Mouse (Mus musculus) heart, embryonic 10.5 days (tissue): ENCODE measurements around the gene Ckmt2. TPM values are rescaled to one million over a fixed set of nuclear protein-coding genes. Genes with fewer than 3 reads are reported as not detected.

ENCODE experiments used
- DNase-seq: peaks from one replicate; pipeline ENCODE4 v3.0.0-alpha.2; 2017; ENCODE audit warnings: low spot score
- H3K27ac ChIP-seq: fragments of 300-500 bp; sonication (generic); 2 replicates; pipeline ENCODE4 v1.5.1; 2016; ENCODE audit warnings: mild to moderate bottlenecking
- H3K27me3 ChIP-seq: fragments of 300-500 bp; sonication (generic); 2 replicates; pipeline ENCODE4 v1.6.1; 2016; ENCODE audit warnings: mild to moderate bottlenecking; ENCODE audit not compliant: poor library complexity, insufficient read depth, severe bottlenecking
- H3K36me3 ChIP-seq: fragments of 300-500 bp; sonication (generic); 2 replicates; pipeline ENCODE4 v1.6.1; 2016; ENCODE audit warnings: mild to moderate bottlenecking, moderate library complexity
- H3K4me1 ChIP-seq: fragments of 300-500 bp; sonication (generic); 2 replicates; pipeline ENCODE4 v1.6.1; 2016; ENCODE audit warnings: mild to moderate bottlenecking
- H3K4me3 ChIP-seq: fragments of 300-500 bp; sonication (generic); 2 replicates; pipeline ENCODE4 v1.5.1; 2016; ENCODE audit warnings: mild to moderate bottlenecking, moderate library complexity
- H3K9me3 ChIP-seq: fragments of 300-500 bp; sonication (generic); 2 replicates; pipeline ENCODE4 v1.6.1; 2016; ENCODE audit warnings: mild to moderate bottlenecking, moderate library complexity
- WGBS: fragments of 180-500 bp; shearing (Covaris S2); methylation state at CpG from one replicate; pipeline ENCODE4 v1.1.7; 2016; 5-methylcytosine and 5-hydroxymethylcytosine counted together
- polyA plus RNA-seq: library from polyadenylated mRNA; unstranded; fragments of >200 nt; fragmentation: Nextera tagmentation; extraction: Ambion mirVana; gene quantifications from 2 replicates; pipeline ENCODE4 v1.2.1, GENCODE M21; 2016

The Ckmt2 gene
- polyA plus RNA-seq: 3.3 and 7.8 TPM in 2 replicates

- H3K27ac ChIP-seq: peak within 1 kb of the TSS; percentile 83
- H3K9me3 ChIP-seq: no peaks in the 10 kb centered on the region
- H3K4me1 ChIP-seq: peaks cover 44% of the 10 kb centered on the region
- H3K27me3 ChIP-seq: no peaks in the 10 kb centered on the region
- no peaks in the 10 kb centered on the region for H3K36me3 ChIP-seq
- no peak within 1 kb of the TSS for H3K4me3 ChIP-seq
- no peak for DNase-seq
- 65% methylated on average over 5 of the region's 5 CpGs for WGBS
Observed at GRCm38 (mm10) chr13:91876741-91877349, at the start of gene Ckmt2. Gene Ckmt2 (minus strand): TSS chr13:91876885.

- Histone ChIP-seq H3K4me1 (no peaks in the 10 kb centered on the region), H3K4me3 (no peak overlapping the region), H3K36me3 (no peaks in the 10 kb centered on the region), H3K27me3 (no peaks in the 10 kb centered on the region), H3K27ac (no peak overlapping the region), H3K9me3 (no peaks in the 10 kb centered on the region)
- 62% methylated on average over 3 of the region's 3 CpGs for WGBS
- DNase-seq: no peak
Observed at GRCm38 (mm10) chr13:91921010-91921409, 44.3 kb upstream of the Ckmt2 start.

GRCm38 (mm10) chr13:91918764-91919163 is 42.1 kb upstream of the Ckmt2 start:
- 86% methylated on average over 5 of the region's 5 CpGs for WGBS

GRCm38 (mm10) chr13:91917835-91918234 is 41.1 kb upstream of the Ckmt2 start:
- DNase-seq: no peak
- 87% methylated on average over 2 of the region's 2 CpGs for WGBS

More at GRCm38 (mm10) chr13:91918764-91919163, 42.1 kb upstream of the Ckmt2 start:
- peaks cover 5% of the 10 kb centered on the region; the same call in 1 of the 2 replicates for H3K4me1 ChIP-seq
- no peaks in the 10 kb centered on the region for H3K36me3 ChIP-seq
- no peaks in the 10 kb centered on the region for H3K27me3 ChIP-seq
- H3K9me3 ChIP-seq: no peaks in the 10 kb centered on the region
- H3K4me3 ChIP-seq: no peak overlapping the region
- no peak overlapping the region for H3K27ac ChIP-seq
- DNase-seq: no peak

GRCm38 (mm10) chr13:91916308-91916707 is 39.6 kb upstream of the Ckmt2 start:
- peaks cover 10% of the 10 kb centered on the region for H3K4me1 ChIP-seq
- H3K36me3 ChIP-seq: no peaks in the 10 kb centered on the region
- 85% methylated on average over 5 of the region's 5 CpGs for WGBS
- H3K27ac ChIP-seq: no peak overlapping the region
- no peaks in the 10 kb centered on the region for H3K9me3 ChIP-seq
- H3K4me3 ChIP-seq: no peak overlapping the region
- no peaks in the 10 kb centered on the region for H3K27me3 ChIP-seq
- DNase-seq: no peak

More at GRCm38 (mm10) chr13:91917835-91918234, 41.1 kb upstream of the Ckmt2 start:
- peaks cover 5% of the 10 kb centered on the region; the same call in 1 of the 2 replicates for H3K4me1 ChIP-seq
- no peaks in the 10 kb centered on the region for H3K9me3 ChIP-seq
- H3K36me3 ChIP-seq: no peaks in the 10 kb centered on the region
- no peak overlapping the region for H3K4me3 ChIP-seq
- no peak overlapping the region for H3K27ac ChIP-seq
- H3K27me3 ChIP-seq: no peaks in the 10 kb centered on the region

- Histone ChIP-seq H3K27ac (peak overlapping the region; percentile 31; the same call in 1 of the 2 replicates), H3K4me3 (no peak overlapping the region), H3K4me1 (peaks cover 12% of the 10 kb centered on the region), H3K27me3 (no peaks in the 10 kb centered on the region), H3K9me3 (no peaks in the 10 kb centered on the region), H3K36me3 (no peaks in the 10 kb centered on the region)
- no peak for DNase-seq
- 84% methylated on average over 6 of the region's 6 CpGs for WGBS
Observed at GRCm38 (mm10) chr13:91915582-91916239, 39.0 kb upstream of the Ckmt2 start.

- peak overlapping the region; percentile 31; the same call in 1 of the 2 replicates for H3K27ac ChIP-seq
- H3K4me1 ChIP-seq: peaks cover 12% of the 10 kb centered on the region
- no peaks in the 10 kb centered on the region for H3K27me3 ChIP-seq
- H3K9me3 ChIP-seq: no peaks in the 10 kb centered on the region
- H3K36me3 ChIP-seq: no peaks in the 10 kb centered on the region
- no peak for DNase-seq
- 63% methylated on average over 4 of the region's 4 CpGs for WGBS
- no peak overlapping the region for H3K4me3 ChIP-seq
Observed at GRCm38 (mm10) chr13:91915192-91915581, 38.5 kb upstream of the Ckmt2 start.

GRCm38 (mm10) chr13:91911652-91912051 is 35.0 kb upstream of the Ckmt2 start:
- H3K27ac ChIP-seq: peak overlapping the region; percentile 64; the same call in 1 of the 2 replicates
- H3K4me3 ChIP-seq: no peak overlapping the region
- DNase-seq: no peak
- no peaks in the 10 kb centered on the region for H3K27me3 ChIP-seq
- peaks cover 12% of the 10 kb centered on the region for H3K4me1 ChIP-seq
- no peaks in the 10 kb centered on the region for H3K36me3 ChIP-seq
- H3K9me3 ChIP-seq: no peaks in the 10 kb centered on the region

GRCm38 (mm10) chr13:91911211-91911610 is 34.5 kb upstream of the Ckmt2 start:
- no peaks in the 10 kb centered on the region for H3K36me3 ChIP-seq
- peaks cover 12% of the 10 kb centered on the region for H3K4me1 ChIP-seq
- H3K4me3 ChIP-seq: no peak overlapping the region
- no peaks in the 10 kb centered on the region for H3K9me3 ChIP-seq
- H3K27me3 ChIP-seq: no peaks in the 10 kb centered on the region
- H3K27ac ChIP-seq: peak overlapping the region; percentile 64; the same call in 1 of the 2 replicates
- no peak for DNase-seq

- 40% methylated on average over 10 of the region's 10 CpGs for WGBS
- no peak overlapping the region for H3K27ac ChIP-seq
- no peak overlapping the region for H3K4me3 ChIP-seq
- H3K4me1 ChIP-seq: peaks cover 7% of the 10 kb centered on the region; the same call in 1 of the 2 replicates
- peak; percentile 87 for DNase-seq
- H3K9me3 ChIP-seq: no peaks in the 10 kb centered on the region
- no peaks in the 10 kb centered on the region for H3K27me3 ChIP-seq
- no peaks in the 10 kb centered on the region for H3K36me3 ChIP-seq
Observed at GRCm38 (mm10) chr13:91908202-91908980, 31.7 kb upstream of the Ckmt2 start.

GRCm38 (mm10) chr13:91906338-91906737 is 29.7 kb upstream of the Ckmt2 start:
- 78% methylated on average over 3 of the region's 3 CpGs for WGBS
- Histone ChIP-seq H3K9me3 (no peaks in the 10 kb centered on the region), H3K27ac (no peak overlapping the region), H3K27me3 (no peaks in the 10 kb centered on the region), H3K4me1 (0 out of 2 replicates have a peak, but pooled peaks cover 3% of the 10 kb centered on the region), H3K4me3 (no peak overlapping the region), H3K36me3 (no peaks in the 10 kb centered on the region)
- DNase-seq: no peak

- no peaks in the 10 kb centered on the region; the same call in 1 of the 2 replicates for H3K9me3 ChIP-seq
- no peak overlapping the region for H3K4me3 ChIP-seq
- no peak for DNase-seq
- WGBS: 26% methylated on average over 1 of the region's 1 CpGs
- no peaks in the 10 kb centered on the region for H3K27me3 ChIP-seq
- H3K27ac ChIP-seq: peak overlapping the region; percentile 52; the same call in 1 of the 2 replicates
- H3K4me1 ChIP-seq: no peaks in the 10 kb centered on the region; the same call in 1 of the 2 replicates
- H3K36me3 ChIP-seq: no peaks in the 10 kb centered on the region
Observed at GRCm38 (mm10) chr13:91896476-91896875, 19.8 kb upstream of the Ckmt2 start.

GRCm38 (mm10) chr13:91893132-91893531 is 16.4 kb upstream of the Ckmt2 start:
- Histone ChIP-seq H3K9me3 (no peaks in the 10 kb centered on the region), H3K27ac (no peak overlapping the region), H3K4me1 (no peaks in the 10 kb centered on the region; the same call in 1 of the 2 replicates), H3K27me3 (no peaks in the 10 kb centered on the region), H3K36me3 (no peaks in the 10 kb centered on the region), H3K4me3 (no peak overlapping the region)
- no peak for DNase-seq
- WGBS: 72% methylated on average over 6 of the region's 6 CpGs
